Mouse (Mus musculus): Measurements from ENCODE around the gene Det1.
A peak's percentile ranks its signal among the peaks of the same experiment; 100 is the strongest.

The Det1 gene

GRCm38 (mm10) chr7:78778741-78779140, 68.3 kb downstream of the Det1 start:
- DNase-seq: peak; percentile 7 to 51

Measured in kidney, postnatal 36 days (tissue).